10 mouse cellular contexts compared by ENCODE assay signal in the genomic region with DNA sequence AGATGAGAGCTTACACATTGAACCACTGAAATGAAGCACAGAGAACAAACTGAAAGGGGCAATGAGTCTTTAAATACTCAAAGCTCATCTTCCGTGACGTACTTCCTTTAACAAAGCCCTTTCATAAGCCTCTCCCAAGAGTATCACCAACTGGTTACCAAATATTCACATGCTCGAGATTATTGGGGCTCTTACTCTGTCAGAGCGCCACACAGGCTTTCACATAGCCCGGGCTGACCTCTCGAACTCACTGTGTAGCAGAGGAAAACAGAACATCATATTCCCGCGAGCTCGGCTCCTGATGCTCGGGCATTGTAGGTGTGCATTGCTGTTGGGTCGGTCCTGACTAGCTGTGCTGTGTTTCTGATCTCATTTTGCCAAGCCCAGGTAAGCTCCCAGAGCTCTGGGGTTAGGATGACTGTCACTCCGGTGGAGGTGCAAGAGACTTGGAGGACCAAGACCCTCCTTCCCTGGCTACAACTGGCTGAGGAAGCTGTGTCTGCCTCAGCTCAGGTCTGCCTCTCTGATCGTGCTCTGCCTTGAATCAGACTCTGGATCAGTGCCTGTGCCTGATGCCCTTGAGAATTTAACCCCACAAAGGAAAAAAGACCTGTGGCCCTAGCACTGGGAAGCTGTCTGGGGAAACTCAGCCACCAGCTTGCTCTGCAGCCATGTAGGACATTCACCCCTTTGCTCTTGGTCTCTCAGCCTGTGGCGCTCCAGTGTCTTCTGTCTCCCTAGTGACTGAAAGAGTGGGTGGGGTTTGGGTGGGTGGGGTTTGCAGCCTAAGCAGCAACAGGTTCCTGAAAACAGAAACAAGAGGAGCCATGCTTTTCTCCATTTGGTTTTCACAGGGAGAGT. TPM values are rescaled to one million over a fixed set of nuclear protein-coding genes. Genes with fewer than 3 reads are reported as not detected.
A peak's percentile ranks its signal among the peaks of the same experiment; 100 is the strongest.
DNase-seq lines count a peak whose midpoint lies in the region; ATAC-seq and TF ChIP-seq lines count a peak whose summit lies in the region.
"Had no signal": no experiment of that assay in that cellular context is flagged by ENCODE, and none has a peak within 500 bp of the region (broad histone marks: within the 10 kb centered on the region; RNA-seq: fewer than 3 reads in every experiment).

No protein-coding gene starts in this region.

- H3K4me2 ChIP-seq in heart, embryonic 11.5 days = no peak overlapping the region

- WGBS in heart, embryonic 11.5 days (ENCODE audit: insufficient replicate concordance) = 61% methylated on average over 14 of the region's 14 CpGs

- no peaks in the 10 kb centered on the region for H3K9me3 ChIP-seq in heart, embryonic 11.5 days (replicated peaks; ENCODE audit: control insufficient read depth, low read length)

- TF ChIP-seq POLR2A in cortical plate, adult 2 months (IDR thresholded peaks at IDR 0.05; ENCODE audit: extremely low read depth, insufficient read depth, low read length) = no peak

- DNase-seq in heart, postnatal 14 days = no peak
- DNase-seq in urinary bladder, adult 18-20 months (ENCODE audit: low spot score in 2 of 2) = no peak
- DNase-seq in right cerebral cortex, adult 2 months (ENCODE audit: low spot score in 2 of 2) = no peak
- no peak for DNase-seq in embryo, embryonic 11 days

- ATAC-seq in heart, embryonic 11.5 days (replicated peaks; ENCODE audit: insufficient number of reproducible peaks, low FRiP score, low TSS enrichment) = no peak
- ATAC-seq in CD4-positive, CD25-positive, alpha-beta regulatory T cell, adult 4 months = peak; percentile 67
- ATAC-seq in megakaryocyte progenitor cell, adult 5-6 weeks (replicated peaks; ENCODE audit: poor library complexity) = peak; percentile 38

- 0 out of 2 replicates have a peak overlapping the region, but pooled peaks have one; percentile 22 for H3K27ac ChIP-seq in heart, embryonic 11.5 days (ENCODE audit: low read depth, low read length)
- 0 out of 2 replicates have a peak overlapping the region, but pooled peaks have one; percentile 13 for H3K27ac ChIP-seq in cortical plate, adult 2 months (ENCODE audit: insufficient read depth, low read length)

- H3K4me1 ChIP-seq in heart, embryonic 11.5 days (ENCODE audit: control insufficient read depth, insufficient read depth, low read length) = peaks cover 21% of the 10 kb centered on the region
- H3K4me1 ChIP-seq in cortical plate, adult 2 months (ENCODE audit: control insufficient read depth, insufficient read depth, low read length) = peaks cover 6% of the 10 kb centered on the region

- no peak overlapping the region for H3K9ac ChIP-seq in heart, embryonic 11.5 days (ENCODE audit: low read depth, low read length)

- H3K27me3 ChIP-seq in heart, embryonic 11.5 days (ENCODE audit: control insufficient read depth, insufficient read depth, low read length) = no peaks in the 10 kb centered on the region

- intact Hi-C loops in heart, postnatal 14 days (cut with DNase I) = no loop called here

- no peak for TF ChIP-seq CTCF in cortical plate, adult 2 months (IDR thresholded peaks at IDR 0.05; ENCODE audit: extremely low read depth, insufficient read depth, low read length)

- no peaks in the 10 kb centered on the region for H3K36me3 ChIP-seq in heart, embryonic 11.5 days (ENCODE audit: control insufficient read depth, insufficient read depth, low read length)

- H3K4me3 ChIP-seq in heart, embryonic 11.5 days (ENCODE audit: low read depth, low read length) = no peak overlapping the region
- no peak overlapping the region for H3K4me3 ChIP-seq in cortical plate, adult 2 months (ENCODE audit: insufficient read depth, low read length)

RNA-seq across cellular contexts. Expression of a gene that starts 22.5 kb away (rescaled TPM):
- polyA plus RNA-seq in heart, embryonic 11.5 days (2014; fragmentation: Nextera tagmentation; extraction: Ambion mirVana) = 6.7 and 7.2 TPM in 2 replicates
- total RNA-seq in heart, postnatal 14 days (2021) = 10 to 100 TPM; 12.3 to 14.1 TPM
- 10 to 100 TPM; 27.3 to 40.1 TPM for polyA plus RNA-seq in CD4-positive, CD25-positive, alpha-beta regulatory T cell, adult 4 months (2017; shearing (Covaris generic))
- polyA plus RNA-seq in cortical plate, adult 2 months (2012; rRNA removed) = 23.7 and 24.7 TPM in 2 replicates
- 4.9 and 10.8 TPM in 2 replicates for total RNA-seq in megakaryocyte progenitor cell, adult 5-6 weeks (2015)
- total RNA-seq in megakaryocyte progenitor cell, adult 5-6 weeks (2017) = 20.9 and 30.4 TPM in 2 replicates

RNA-seq across cellular contexts. Expression of a gene that starts 36.1 kb away (rescaled TPM):
- polyA plus RNA-seq in heart, embryonic 11.5 days (2014; fragmentation: Nextera tagmentation; extraction: Ambion mirVana) = 0.93 and 1.1 TPM in 2 replicates
- 10 to 100 TPM; 60.0 to 63.2 TPM for total RNA-seq in heart, postnatal 14 days (2021)
- 1 to 10 TPM; 3.6 to 10.0 TPM for polyA plus RNA-seq in CD4-positive, CD25-positive, alpha-beta regulatory T cell, adult 4 months (2017; shearing (Covaris generic))
- 28.4 and 28.8 TPM in 2 replicates for polyA plus RNA-seq in cortical plate, adult 2 months (2012; rRNA removed)
- 21.3 and 24.4 TPM in 2 replicates for total RNA-seq in megakaryocyte progenitor cell, adult 5-6 weeks (2015)
- 108 and 112 TPM in 2 replicates for total RNA-seq in megakaryocyte progenitor cell, adult 5-6 weeks (2017)

RNA-seq across cellular contexts. Expression of a gene that starts 37.0 kb away (rescaled TPM):
- 31.2 and 40.9 TPM in 2 replicates for polyA plus RNA-seq in heart, embryonic 11.5 days (2014; fragmentation: Nextera tagmentation; extraction: Ambion mirVana)
- 10 to 100 TPM; 10.0 to 12.0 TPM for total RNA-seq in heart, postnatal 14 days (2021)
- polyA plus RNA-seq in CD4-positive, CD25-positive, alpha-beta regulatory T cell, adult 4 months (2017; shearing (Covaris generic)) = 10 to 100 TPM; 10.4 to 17.3 TPM
- 55.1 and 67.8 TPM in 2 replicates for polyA plus RNA-seq in cortical plate, adult 2 months (2012; rRNA removed)
- total RNA-seq in megakaryocyte progenitor cell, adult 5-6 weeks (2015) = 14.1 and 22.7 TPM in 2 replicates
- 10.8 and 12.2 TPM in 2 replicates for total RNA-seq in megakaryocyte progenitor cell, adult 5-6 weeks (2017)

RNA-seq across cellular contexts. Expression of a gene that starts 56.1 kb away (rescaled TPM):
- 186 and 188 TPM in 2 replicates for polyA plus RNA-seq in heart, embryonic 11.5 days (2014; fragmentation: Nextera tagmentation; extraction: Ambion mirVana)
- total RNA-seq in heart, postnatal 14 days (2021) = 10 to 100 TPM; 76.1 to 80.0 TPM
- 100 to 1,000 TPM; 273 to 296 TPM for polyA plus RNA-seq in CD4-positive, CD25-positive, alpha-beta regulatory T cell, adult 4 months (2017; shearing (Covaris generic))
- 425 and 442 TPM in 2 replicates for polyA plus RNA-seq in cortical plate, adult 2 months (2012; rRNA removed)
- total RNA-seq in megakaryocyte progenitor cell, adult 5-6 weeks (2015) = 237 and 246 TPM in 2 replicates
- 117 and 131 TPM in 2 replicates for total RNA-seq in megakaryocyte progenitor cell, adult 5-6 weeks (2017)

RNA-seq across cellular contexts. Expression of a gene that starts 59.0 kb away (rescaled TPM):
- 0.66 and 0.69 TPM in 2 replicates for polyA plus RNA-seq in heart, embryonic 11.5 days (2014; fragmentation: Nextera tagmentation; extraction: Ambion mirVana)
- under 1 TPM in 1 of 2 experiments, not detected in 1; 0.53 TPM for total RNA-seq in heart, postnatal 14 days (2021)
- polyA plus RNA-seq in CD4-positive, CD25-positive, alpha-beta regulatory T cell, adult 4 months (2017; shearing (Covaris generic)) = not detected
- polyA plus RNA-seq in cortical plate, adult 2 months (2012; rRNA removed) = 0.15 and 0.40 TPM in 2 replicates
- total RNA-seq in megakaryocyte progenitor cell, adult 5-6 weeks (2015) = 0.32 TPM in 1 of 2 replicates, not detected in the other
- 0.17 and 2.2 TPM in 2 replicates for total RNA-seq in megakaryocyte progenitor cell, adult 5-6 weeks (2017)
- total RNA-seq: left cerebral cortex, postnatal 14 days had no signal
- polyA plus RNA-seq: neural tube, embryonic 11.5 days had no signal
